Mouse (Mus musculus): ENCODE measurements around the gene Zfp846.

DNA sequence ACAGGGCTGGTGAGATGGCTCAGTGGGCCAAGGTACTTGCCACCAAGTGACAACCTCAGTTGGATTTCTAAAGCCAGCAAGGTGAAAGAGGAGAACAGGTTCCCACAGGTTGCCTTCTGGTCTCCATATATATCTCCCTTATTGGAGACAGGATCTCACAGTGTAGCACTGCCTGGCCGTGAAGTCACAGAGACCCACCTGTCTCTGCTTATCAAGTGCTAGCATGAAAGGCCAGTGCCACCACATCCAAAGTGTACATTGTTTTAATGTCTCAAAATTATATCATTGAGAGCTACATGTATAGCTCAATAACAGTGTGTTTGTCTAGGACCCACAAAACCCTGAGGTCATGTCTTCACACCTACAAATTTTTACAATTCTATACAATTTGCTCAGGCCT is 25.2 kb downstream of the Zfp846 start:
- no peak for TF ChIP-seq CTCF (IDR thresholded peaks at IDR 0.05; ENCODE audit: extremely low read depth, insufficient read length, insufficient replicate concordance, low read depth, low read length)
- no peak for TF ChIP-seq POLR2A (IDR thresholded peaks at IDR 0.05; ENCODE audit: low read depth, low read length)

All from small intestine, adult 2 months (tissue).